Mouse (Mus musculus) G1E (cell line): ENCODE measurements around the gene Uckl1.

Experiments used
- CTCF ChIP-seq: IDR thresholded peaks from 2 replicates; pipeline ENCODE4 v1.5.1; 2012; ENCODE audit warnings: low read depth, low read length, inconsistent platforms, mixed read lengths
- GATA1 ChIP-seq: IDR thresholded peaks from 2 replicates; pipeline ENCODE4 v1.6.1; 2012; ENCODE audit warnings: borderline replicate concordance, low read length, inconsistent platforms, mixed read lengths
- GATA2 ChIP-seq: IDR thresholded peaks from 2 replicates; pipeline ENCODE4 v1.6.1; 2012; ENCODE audit warnings: low read depth, low read length, inconsistent platforms, borderline replicate concordance
- TAL1 ChIP-seq: conservative IDR thresholded peaks from 2 replicates; pipeline ENCODE4 v1.6.1; 2012; ENCODE audit warnings: low read depth, low read length, inconsistent platforms, mixed read lengths

DNA sequence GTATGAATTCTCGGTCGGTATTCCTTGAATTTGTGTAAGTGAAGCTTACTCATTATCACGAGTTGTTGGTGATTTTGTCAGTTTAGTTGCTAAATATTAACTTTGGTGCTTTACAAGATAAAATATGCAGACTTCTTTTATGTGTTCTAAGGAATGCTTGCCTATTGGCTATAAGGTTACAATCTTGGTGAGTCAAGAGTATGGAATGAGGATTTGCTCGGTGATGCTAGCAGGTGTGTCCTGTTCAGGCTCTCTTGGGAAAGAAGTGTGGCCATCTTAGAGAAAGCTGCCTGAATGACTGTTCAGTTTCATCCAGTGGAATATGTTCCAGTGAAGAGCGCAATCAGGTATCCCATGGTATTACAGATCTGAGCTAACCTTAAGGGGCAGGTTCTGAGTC, 59.2 kb downstream of the Uckl1 start:
- no peak for TF ChIP-seq CTCF
- no peak for TF ChIP-seq GATA1
- TF ChIP-seq TAL1, result no peak
- no peak for TF ChIP-seq GATA2
